Mouse (Mus musculus) adrenal gland, postnatal 25 days (tissue): ENCODE data around the gene Acap2. TPM values are rescaled to one million over a fixed set of nuclear protein-coding genes. Genes with fewer than 3 reads are reported as not detected.

Experiments used
- DNase-seq: peaks from one replicate; pipeline ENCODE4 v3.0.0; 2021; ENCODE audit warnings: mixed read lengths
- total RNA-seq: library from RNA; stranded (reverse); gene quantifications from 2 replicates; pipeline ENCODE4 v1.2.3, GENCODE M21; 2021

Gene Acap2
- total RNA-seq, 1 experiment from 2014 or later, result 49.5 TPM

- DNase-seq, result no peak
Observed at GRCm38 (mm10) chr16:31205187-31205586, 4.1 kb upstream of the Acap2 start.

- no peak for DNase-seq
Observed at GRCm38 (mm10) chr16:31204216-31204615, 3.2 kb upstream of the Acap2 start.

- DNase-seq, result no peak
Observed at GRCm38 (mm10) chr16:31201704-31202103, 659 bp upstream of the Acap2 start.

- DNase-seq, result peak; percentile 70
Observed at GRCm38 (mm10) chr16:31199926-31200789, 887 bp downstream of the Acap2 start.

- DNase-seq, result peak; percentile 23
Observed at GRCm38 (mm10) chr16:31199591-31199925, 1.5 kb downstream of the Acap2 start.

GRCm38 (mm10) chr16:31196971-31197370 is 4.1 kb downstream of the Acap2 start:
- no peak for DNase-seq

GRCm38 (mm10) chr16:31192526-31192925 is 8.5 kb downstream of the Acap2 start:
- peak; percentile 35 for DNase-seq

- DNase-seq, result no peak
Observed at GRCm38 (mm10) chr16:31191818-31192217, 9.2 kb downstream of the Acap2 start.

- no peak for DNase-seq
Observed at GRCm38 (mm10) chr16:31190426-31190825, 10.6 kb downstream of the Acap2 start.

- no peak for DNase-seq
Observed at GRCm38 (mm10) chr16:31189291-31189690, 11.8 kb downstream of the Acap2 start.

- DNase-seq, result no peak
Observed at GRCm38 (mm10) chr16:31188799-31189198, 12.2 kb downstream of the Acap2 start.

GRCm38 (mm10) chr16:31188270-31188669 is 12.8 kb downstream of the Acap2 start:
- no peak for DNase-seq

- DNase-seq, result no peak
Observed at GRCm38 (mm10) chr16:31187192-31187591, 13.9 kb downstream of the Acap2 start.

- no peak for DNase-seq
Observed at GRCm38 (mm10) chr16:31185757-31186156, 15.3 kb downstream of the Acap2 start.

- DNase-seq, result no peak
Observed at GRCm38 (mm10) chr16:31184727-31185126, 16.3 kb downstream of the Acap2 start.

- no peak for DNase-seq
Observed at GRCm38 (mm10) chr16:31182576-31182975, 18.5 kb downstream of the Acap2 start.

- no peak for DNase-seq
Observed at GRCm38 (mm10) chr16:31180843-31181242, 20.2 kb downstream of the Acap2 start.

- no peak for DNase-seq
Observed at GRCm38 (mm10) chr16:31179384-31179783, 21.7 kb downstream of the Acap2 start.

GRCm38 (mm10) chr16:31174880-31175638 is 26.0 kb downstream of the Acap2 start:
- no peak for DNase-seq

- DNase-seq, result no peak
Observed at GRCm38 (mm10) chr16:31172229-31172628, 28.8 kb downstream of the Acap2 start.

GRCm38 (mm10) chr16:31171418-31171817 is 29.6 kb downstream of the Acap2 start:
- DNase-seq, result no peak

- no peak for DNase-seq
Observed at GRCm38 (mm10) chr16:31170297-31170696, 30.7 kb downstream of the Acap2 start.

GRCm38 (mm10) chr16:31169596-31169995 is 31.4 kb downstream of the Acap2 start:
- DNase-seq, result no peak

- no peak for DNase-seq
Observed at GRCm38 (mm10) chr16:31167934-31168333, 33.1 kb downstream of the Acap2 start.
